Mouse (Mus musculus): ENCODE measurements around the gene Serpine1.
A peak's percentile ranks its signal among the peaks of the same experiment; 100 is the strongest.
"Not testable (repeated sequence)": the region's sequence is repeated elsewhere in the genome, so short reads cannot be mapped to it uniquely, and the experiment has no call there.

The Serpine1 gene

DNA sequence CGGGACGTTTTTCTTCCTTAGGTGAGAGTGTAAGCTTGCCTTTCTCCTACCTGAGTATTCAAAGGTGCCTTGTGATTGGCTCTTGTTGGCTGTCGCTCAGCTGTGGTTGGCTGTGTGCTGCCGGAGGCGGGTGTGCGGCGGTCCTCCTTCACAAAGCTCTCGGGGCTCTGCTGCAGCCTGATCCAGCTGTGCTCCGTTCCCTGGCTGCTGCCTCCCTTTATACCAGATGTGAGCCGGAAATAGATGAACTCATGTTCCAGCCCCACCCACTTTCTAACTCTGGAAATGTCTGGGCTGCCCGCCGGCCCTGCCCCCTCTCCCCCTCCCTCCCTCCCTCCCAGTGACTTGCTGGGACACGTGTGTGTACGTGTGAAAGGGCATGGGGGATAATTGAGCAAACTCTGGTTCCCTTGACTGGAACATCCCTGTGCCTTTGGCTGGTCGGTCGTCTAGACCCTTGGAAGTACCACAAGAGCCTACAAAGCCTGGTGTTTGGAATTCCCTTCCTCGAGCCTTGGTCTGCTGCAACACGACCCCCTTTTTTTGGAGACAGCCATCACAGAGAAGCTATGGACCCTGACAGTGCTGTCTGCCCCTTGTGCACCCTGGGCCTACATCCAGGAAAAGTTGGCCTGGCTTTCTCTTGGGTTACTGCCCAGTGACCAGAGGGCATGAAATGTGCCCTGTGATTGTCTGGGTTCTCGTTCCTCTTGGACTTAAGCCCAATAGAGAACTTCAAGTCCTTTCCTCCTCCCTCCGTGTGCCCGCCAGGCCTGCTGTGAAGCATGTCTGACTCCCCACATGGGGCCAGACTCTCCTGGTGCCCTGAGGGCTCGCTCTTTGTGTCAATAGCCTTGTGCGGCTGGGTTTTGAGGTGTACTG, at the start of gene Serpine1:
TSS of gene Serpine1 (minus strand) at position 190 of the 882 bp plus-strand sequence.
- DNase-seq (ENCODE audit: low read depth, low spot score), result peak; percentile 9

- DNase-seq (ENCODE audit: low read depth, low spot score), result no peak
Measured at GRCm38 (mm10) chr5:137121280-137121679, 49.2 kb upstream of the Serpine1 start.

DNA sequence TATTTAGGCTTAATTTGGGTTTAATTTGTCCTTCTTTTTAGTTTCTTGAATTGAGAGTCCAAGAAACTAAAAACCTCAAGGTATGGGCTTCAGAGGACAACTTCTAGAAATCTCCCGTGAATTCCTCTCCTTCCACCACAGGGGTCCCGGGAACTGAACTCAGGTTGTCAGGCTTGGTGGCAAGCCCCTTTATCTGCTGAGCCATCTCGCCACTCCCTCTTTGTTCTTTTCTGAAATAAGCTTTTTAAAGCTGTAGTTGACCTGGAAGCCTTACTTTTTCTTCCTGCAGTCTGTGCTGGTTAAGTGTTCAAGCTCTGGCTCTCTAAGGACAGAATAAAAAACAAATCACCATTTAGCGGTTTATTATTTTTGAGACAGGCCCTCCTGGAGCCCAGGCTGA, 46.8 kb upstream of the Serpine1 start:
- no peak for DNase-seq (ENCODE audit: low read depth, low spot score)

DNA sequence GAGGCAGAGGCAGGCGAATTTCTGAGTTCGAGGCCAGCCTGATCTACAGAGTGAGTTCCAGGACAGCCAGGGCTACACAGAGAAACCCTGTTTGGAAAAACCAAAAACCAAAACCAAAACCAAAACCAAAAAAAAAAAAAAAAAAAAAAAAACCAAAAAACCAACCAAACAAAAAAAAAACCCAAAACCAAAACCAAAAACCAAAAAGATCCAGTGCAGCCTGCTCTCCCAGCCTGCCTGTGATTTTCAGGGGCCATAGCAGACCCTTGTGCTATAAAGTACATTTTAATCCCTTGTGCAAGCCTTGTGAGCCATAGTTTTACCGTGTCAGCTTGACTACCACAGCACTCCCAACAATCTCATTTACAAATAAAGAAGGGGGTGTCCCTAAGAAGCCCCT, 45.9 kb upstream of the Serpine1 start:
- not testable (repeated sequence) for DNase-seq (ENCODE audit: low read depth, low spot score)

GRCm38 (mm10) chr5:137116987-137117386, 44.9 kb upstream of the Serpine1 start:
- no peak for DNase-seq (ENCODE audit: low read depth, low spot score)

DNA sequence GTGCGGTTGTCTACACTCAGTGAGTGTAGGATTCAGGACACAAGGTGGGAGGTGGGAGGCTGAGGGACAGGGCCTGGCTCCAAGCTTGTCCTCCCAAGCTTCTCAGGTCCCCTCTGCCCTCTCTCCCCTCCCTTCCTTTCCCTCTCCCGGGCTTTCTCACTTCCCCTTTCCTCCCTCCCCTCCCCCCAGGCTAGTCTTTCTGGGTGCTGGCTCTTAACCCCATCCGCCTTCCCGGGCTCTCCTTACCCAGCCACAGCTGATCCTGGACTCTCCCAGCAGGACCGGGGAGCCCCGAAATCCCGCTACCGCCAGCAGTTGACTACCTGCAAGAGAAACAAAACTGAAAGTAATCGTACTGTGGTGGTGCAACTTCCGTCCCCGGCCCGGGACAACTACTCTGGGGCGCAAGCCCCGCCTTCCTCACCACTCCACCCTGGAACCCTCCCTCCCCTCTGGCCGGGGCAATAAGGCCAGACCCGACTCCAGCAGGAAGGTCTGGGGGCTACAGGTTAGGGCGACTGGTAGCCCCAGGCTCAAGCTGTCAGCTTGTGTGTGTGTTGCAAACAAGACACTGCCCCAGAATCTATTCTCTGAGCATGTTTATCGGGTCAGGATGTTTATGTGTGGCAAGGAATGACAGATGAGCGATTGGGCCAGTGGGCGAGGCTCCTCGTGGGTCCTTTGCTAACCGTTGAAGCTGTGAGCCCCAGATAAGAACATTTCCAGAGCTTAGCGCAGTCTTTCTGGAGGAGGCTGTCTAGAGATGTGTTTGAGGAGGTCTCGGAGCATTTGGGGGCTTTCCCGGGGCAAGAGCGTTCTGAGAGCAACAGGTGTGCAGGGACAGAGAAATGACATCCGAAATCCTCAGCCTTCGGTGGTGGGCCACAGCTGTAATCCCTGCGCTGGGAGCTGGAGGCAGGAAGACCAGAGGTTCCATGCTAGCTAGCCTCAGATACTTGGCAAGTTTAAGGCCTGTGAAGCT, 44.1 kb upstream of the Serpine1 start, which contains the start of gene Trim56:
TSS of gene Trim56 (minus strand) at position 344 of the 982 bp plus-strand sequence.
- DNase-seq (ENCODE audit: low read depth, low spot score), result no peak

GRCm38 (mm10) chr5:137114891-137115561, 43.0 kb upstream of the Serpine1 start:
- no peak for DNase-seq (ENCODE audit: low read depth, low spot score)

DNA sequence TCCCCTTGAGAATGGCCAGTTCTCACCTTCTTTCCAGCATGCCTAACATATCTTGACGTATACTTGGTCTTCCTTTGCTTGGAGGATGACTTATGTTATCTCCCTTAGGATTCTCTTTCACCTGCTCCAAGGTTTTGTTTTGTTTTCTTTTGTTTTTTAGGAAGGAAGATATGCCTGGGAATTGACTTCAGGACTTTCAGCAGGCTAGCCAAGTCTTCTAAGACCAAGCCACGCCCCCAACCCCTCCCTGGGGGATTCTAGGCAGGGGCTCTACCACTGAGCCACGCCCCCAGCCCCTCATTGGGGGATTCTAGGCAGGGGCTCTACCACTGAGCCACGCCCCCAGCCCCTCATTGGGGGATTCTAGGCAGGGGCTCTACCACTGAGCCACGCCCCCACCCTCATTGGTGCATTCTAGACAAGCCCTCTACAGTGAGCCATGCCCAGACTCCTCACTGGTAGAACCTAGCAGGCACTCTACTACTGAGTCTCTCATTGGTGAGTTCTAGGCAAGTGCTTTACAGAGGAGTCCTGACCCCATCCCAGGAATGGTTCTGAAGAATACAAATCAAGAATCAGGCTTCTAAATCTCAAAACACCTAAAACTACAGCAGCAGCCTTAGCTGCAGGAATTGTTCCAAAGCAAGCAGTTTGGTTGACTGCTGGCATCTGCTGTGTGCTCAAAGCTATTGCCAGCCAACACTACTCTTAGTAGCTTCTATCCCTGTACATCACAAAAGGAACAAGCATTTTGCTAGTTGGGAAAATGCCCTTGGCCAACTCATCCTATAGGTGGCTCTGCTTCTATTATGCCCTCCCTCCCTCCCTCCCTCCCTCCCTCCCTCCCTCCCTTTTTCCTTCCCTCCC, 39.7 kb upstream of the Serpine1 start:
- DNase-seq (ENCODE audit: low read depth, low spot score), result no peak

GRCm38 (mm10) chr5:137110863-137111262, 38.8 kb upstream of the Serpine1 start:
- no peak for DNase-seq (ENCODE audit: low read depth, low spot score)

GRCm38 (mm10) chr5:137109941-137110593, 38.0 kb upstream of the Serpine1 start:
- no peak for DNase-seq (ENCODE audit: low read depth, low spot score)

GRCm38 (mm10) chr5:137108111-137108510, 36.0 kb upstream of the Serpine1 start:
- DNase-seq (ENCODE audit: low read depth, low spot score), result no peak

- no peak for DNase-seq (ENCODE audit: low read depth, low spot score)
Measured at GRCm38 (mm10) chr5:137107670-137108069, 35.6 kb upstream of the Serpine1 start.

GRCm38 (mm10) chr5:137107024-137107423, 35.0 kb upstream of the Serpine1 start:
- DNase-seq (ENCODE audit: low read depth, low spot score), result peak; percentile 78

- no peak for DNase-seq (ENCODE audit: low read depth, low spot score)
Measured at GRCm38 (mm10) chr5:137106434-137106833, 34.4 kb upstream of the Serpine1 start.

GRCm38 (mm10) chr5:137103969-137104368, 31.9 kb upstream of the Serpine1 start:
- no peak for DNase-seq (ENCODE audit: low read depth, low spot score)

DNA sequence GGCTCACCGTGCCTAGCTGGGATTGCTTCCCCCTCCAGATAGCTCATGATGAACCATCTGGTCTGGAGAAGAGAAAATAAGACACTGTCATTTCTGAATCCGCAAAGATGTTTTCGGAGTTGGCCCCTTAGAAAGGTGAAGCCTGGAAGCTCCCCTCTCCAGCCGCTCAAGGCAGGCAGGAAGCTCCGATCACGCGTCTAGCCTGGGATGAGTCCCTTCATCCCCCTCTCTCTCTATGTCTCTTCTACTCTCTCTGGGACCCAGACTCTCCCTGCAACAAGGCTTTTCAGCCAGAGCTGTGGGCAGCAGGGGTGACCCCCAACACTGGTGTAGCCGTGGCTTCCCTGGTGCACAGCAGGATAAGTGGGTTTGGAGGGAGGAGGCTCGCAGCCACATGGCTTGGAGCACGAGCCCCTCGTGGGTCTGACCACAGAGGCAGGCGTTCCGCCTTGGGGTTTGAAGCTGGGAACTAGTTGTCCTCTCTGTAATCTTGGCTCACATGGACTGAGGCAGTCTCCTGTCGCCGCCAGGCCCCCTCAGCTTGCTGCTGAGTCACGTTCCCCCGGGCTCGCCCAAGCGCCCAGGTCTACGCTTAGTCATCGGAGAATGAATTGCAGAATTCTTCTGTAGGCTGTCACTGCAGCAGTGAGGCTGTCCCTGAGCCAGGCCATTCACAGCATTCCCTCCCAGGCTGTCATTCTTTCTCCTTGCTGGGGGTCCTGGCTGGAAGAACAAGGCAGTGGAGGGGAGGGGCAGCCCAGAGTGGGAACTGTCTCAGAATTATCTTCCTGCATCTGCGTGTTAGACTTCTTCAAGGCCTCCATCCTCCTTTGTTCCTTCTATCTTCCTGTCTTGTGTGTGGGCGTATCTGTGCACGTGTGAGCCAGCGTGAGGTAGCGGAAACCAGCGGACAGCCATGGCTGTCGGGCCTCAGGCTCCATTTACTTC, 30.8 kb upstream of the Serpine1 start:
- no peak for DNase-seq (ENCODE audit: low read depth, low spot score)

DNA sequence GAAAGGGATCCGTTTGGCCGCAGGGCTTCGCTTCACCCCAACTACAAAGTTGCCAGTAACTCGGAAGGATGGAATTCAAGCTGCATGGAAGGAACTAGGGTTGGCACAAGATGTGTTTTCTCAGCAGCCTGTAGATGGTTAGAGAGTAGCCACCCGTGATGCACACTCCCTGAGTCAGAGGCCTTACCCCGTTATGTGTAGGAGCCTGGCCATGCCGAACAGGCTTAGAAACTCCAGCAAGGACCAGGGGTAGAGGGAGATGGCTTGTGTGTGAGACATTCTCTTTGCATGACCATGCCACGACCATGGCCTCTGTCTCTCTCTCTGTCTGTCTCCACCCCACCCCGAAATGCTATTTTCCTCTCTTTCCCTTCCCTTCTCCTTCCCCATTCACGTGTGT, 30.0 kb upstream of the Serpine1 start:
- DNase-seq (ENCODE audit: low read depth, low spot score), result no peak

- no peak for DNase-seq (ENCODE audit: low read depth, low spot score)
Measured at GRCm38 (mm10) chr5:137100660-137101059, 28.6 kb upstream of the Serpine1 start.

DNA sequence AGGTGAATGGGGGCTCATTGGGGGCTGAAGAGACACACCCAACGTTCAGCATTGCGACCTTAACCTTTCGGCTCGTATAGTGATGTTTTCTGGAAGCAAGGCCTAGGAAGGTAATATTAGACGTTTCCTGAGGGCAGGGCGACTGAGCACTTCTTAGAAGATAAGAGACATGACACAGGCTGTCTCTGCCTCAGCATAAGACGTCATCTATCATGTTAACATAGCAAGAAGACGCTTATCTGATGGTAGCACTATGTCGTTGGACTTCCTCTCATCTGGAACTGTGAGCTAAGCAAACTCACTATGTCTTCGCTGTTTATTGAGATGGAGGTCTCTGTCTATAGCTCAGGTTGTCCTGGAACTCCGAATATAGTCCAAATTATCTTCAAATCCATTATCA, 26.4 kb upstream of the Serpine1 start:
- DNase-seq (ENCODE audit: low read depth, low spot score), result no peak
